11 mouse cellular contexts compared by ENCODE assay signal in the genomic region with DNA sequence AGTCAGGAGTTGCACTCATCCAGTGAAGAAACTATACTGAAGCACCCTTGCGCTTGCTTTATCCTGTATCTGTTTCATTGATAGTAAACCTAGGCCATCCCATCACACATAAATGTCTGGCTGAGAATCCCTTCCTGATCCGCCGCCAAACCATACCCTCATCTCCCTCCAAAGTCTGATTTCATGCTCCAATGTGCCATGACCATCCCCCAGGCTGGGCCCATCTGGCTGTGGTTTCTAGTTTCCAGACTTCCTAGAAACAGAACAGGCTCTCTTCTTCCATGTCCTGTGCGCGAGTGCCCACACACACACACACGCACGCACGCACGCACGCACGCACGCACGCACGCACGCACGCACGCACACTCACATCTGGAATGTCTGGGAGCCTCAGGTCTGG.
DNase-seq lines count a peak whose midpoint lies in the region; ATAC-seq and TF ChIP-seq lines count a peak whose summit lies in the region.
"Had no signal": no experiment of that assay in that cellular context is flagged by ENCODE, and none has a peak within 500 bp of the region (broad histone marks: within the 10 kb centered on the region; RNA-seq: fewer than 3 reads in every experiment).

No protein-coding gene starts in this region.

- H3K4me1 ChIP-seq in hindbrain, embryonic 12.5 days: peaks cover 3% of the 10 kb centered on the region
- H3K4me1 ChIP-seq in midbrain, embryonic 15.5 days: no peaks in the 10 kb centered on the region
- no peaks in the 10 kb centered on the region for H3K4me1 ChIP-seq in liver, postnatal 0 days (ENCODE audit: insufficient read depth)
- no peaks in the 10 kb centered on the region for H3K4me1 ChIP-seq in intestine, postnatal 0 days (replicated peaks; ENCODE audit: control insufficient read depth, insufficient read depth, low read length)
- H3K4me1 ChIP-seq: heart, embryonic 15.5 days; liver, embryonic 15.5 days had no signal

- H3K4me2 ChIP-seq in hindbrain, embryonic 12.5 days (replicated peaks): no peak overlapping the region
- no peak overlapping the region for H3K4me2 ChIP-seq in midbrain, embryonic 15.5 days
- H3K4me2 ChIP-seq in liver, postnatal 0 days (ENCODE audit: low read depth, low read length): no peak overlapping the region
- H3K4me2 ChIP-seq in intestine, postnatal 0 days (replicated peaks; ENCODE audit: low read depth): no peak overlapping the region
- H3K4me2 ChIP-seq: heart, embryonic 15.5 days; liver, embryonic 15.5 days had no signal

- no peak overlapping the region for H3K4me3 ChIP-seq in hindbrain, embryonic 12.5 days
- no peak overlapping the region for H3K4me3 ChIP-seq in midbrain, embryonic 15.5 days
- no peak overlapping the region for H3K4me3 ChIP-seq in liver, postnatal 0 days (ENCODE audit: low read depth, low read length)
- H3K4me3 ChIP-seq in intestine, postnatal 0 days (ENCODE audit: low read depth, low read length): no peak overlapping the region
- H3K4me3 ChIP-seq: heart, embryonic 15.5 days; liver, embryonic 15.5 days had no signal

- H3K36me3 ChIP-seq in hindbrain, embryonic 12.5 days: no peaks in the 10 kb centered on the region
- no peaks in the 10 kb centered on the region for H3K36me3 ChIP-seq in midbrain, embryonic 15.5 days (replicated peaks)
- no peaks in the 10 kb centered on the region for H3K36me3 ChIP-seq in liver, postnatal 0 days (replicated peaks; ENCODE audit: insufficient read depth, low read length)
- no peaks in the 10 kb centered on the region for H3K36me3 ChIP-seq in intestine, postnatal 0 days (ENCODE audit: control insufficient read depth, insufficient read depth)
- H3K36me3 ChIP-seq: G1E; heart, embryonic 15.5 days; liver, embryonic 15.5 days had no signal

- TF ChIP-seq CTCF in liver, postnatal 0 days (IDR thresholded peaks at IDR 0.05; ENCODE audit: low read depth): no peak
- no peak for TF ChIP-seq CTCF in intestine, postnatal 0 days (IDR thresholded peaks at IDR 0.05; ENCODE audit: low read depth)

- H3K9me3 ChIP-seq in hindbrain, embryonic 12.5 days (replicated peaks): no peaks in the 10 kb centered on the region
- no peaks in the 10 kb centered on the region for H3K9me3 ChIP-seq in midbrain, embryonic 15.5 days
- no peaks in the 10 kb centered on the region for H3K9me3 ChIP-seq in liver, postnatal 0 days (ENCODE audit: low read length)
- no peaks in the 10 kb centered on the region for H3K9me3 ChIP-seq in intestine, postnatal 0 days (ENCODE audit: control insufficient read depth)
- H3K9me3 ChIP-seq: heart, embryonic 15.5 days; liver, embryonic 15.5 days had no signal

- DNase-seq in layer of hippocampus, adult 11-12 months (ENCODE audit: low spot score): peak; percentile 41
- DNase-seq in layer of hippocampus, adult 9-10 months (ENCODE audit: low spot score): no peak
- peak; percentile 55 for DNase-seq in cerebellum, adult 8-10 months
- DNase-seq in liver, postnatal 0 days: no peak
- DNase-seq in liver: no peak

- peak overlapping the region; percentile 64 for H3K27ac ChIP-seq in hindbrain, embryonic 12.5 days
- H3K27ac ChIP-seq in midbrain, embryonic 15.5 days: peak overlapping the region; percentile 2; the same call in 1 of the 2 replicates
- no peak overlapping the region for H3K27ac ChIP-seq in liver, postnatal 0 days (ENCODE audit: low read depth)
- no peak overlapping the region for H3K27ac ChIP-seq in intestine, postnatal 0 days (ENCODE audit: low read depth, low read length)
- H3K27ac ChIP-seq: heart, embryonic 15.5 days; liver, embryonic 15.5 days had no signal

- WGBS in hindbrain, embryonic 12.5 days: 81% methylated on average over 17 of the region's 17 CpGs
- WGBS in midbrain, embryonic 15.5 days: 79% methylated on average over 17 of the region's 17 CpGs
- WGBS in liver, postnatal 0 days (ENCODE audit: insufficient replicate concordance): 87% methylated on average over 17 of the region's 17 CpGs
- WGBS in intestine, postnatal 0 days: 83% methylated on average over 17 of the region's 17 CpGs

- peak; percentile 72 for ATAC-seq in hindbrain, embryonic 12.5 days (ENCODE audit: low FRiP score)
- peak; percentile 65; the same call in 1 of the 2 replicates for ATAC-seq in midbrain, embryonic 15.5 days (replicated peaks)
- ATAC-seq in liver, postnatal 0 days: no peak
- no peak for ATAC-seq in intestine, postnatal 0 days

- no peak for TF ChIP-seq EP300 in liver, postnatal 0 days (IDR thresholded peaks at IDR 0.05; ENCODE audit: low read depth)

- H3K9ac ChIP-seq in hindbrain, embryonic 12.5 days: no peak overlapping the region
- H3K9ac ChIP-seq in midbrain, embryonic 15.5 days: no peak overlapping the region
- no peak overlapping the region for H3K9ac ChIP-seq in liver, postnatal 0 days (replicated peaks)
- H3K9ac ChIP-seq in intestine, postnatal 0 days (ENCODE audit: low read depth, low read length): no peak overlapping the region
- H3K9ac ChIP-seq: heart, embryonic 15.5 days; liver, embryonic 15.5 days had no signal

- no peaks in the 10 kb centered on the region for H3K27me3 ChIP-seq in hindbrain, embryonic 12.5 days
- no peaks in the 10 kb centered on the region for H3K27me3 ChIP-seq in midbrain, embryonic 15.5 days (replicated peaks)
- no peaks in the 10 kb centered on the region for H3K27me3 ChIP-seq in liver, postnatal 0 days (ENCODE audit: insufficient read depth, low read length)
- no peaks in the 10 kb centered on the region for H3K27me3 ChIP-seq in intestine, postnatal 0 days (replicated peaks; ENCODE audit: control insufficient read depth, insufficient read depth, low read length)
- H3K27me3 ChIP-seq: heart, embryonic 15.5 days; liver, embryonic 15.5 days had no signal

Comparison
In these comparisons a context has a peak if more than half of its experiments do, and no peak if none do; other contexts are left out.
1. DNase-seq: peak in layer of hippocampus, adult 11-12 months (single experiment) and cerebellum, adult 8-10 months (single experiment); none in layer of hippocampus, adult 9-10 months (single experiment), liver, postnatal 0 days (single experiment) and liver (single experiment).
2. ATAC-seq: peak in hindbrain, embryonic 12.5 days (single experiment) and midbrain, embryonic 15.5 days (single experiment); none in liver, postnatal 0 days (single experiment) and intestine, postnatal 0 days (single experiment).
3. H3K27ac ChIP-seq: peak in hindbrain, embryonic 12.5 days (single experiment) and midbrain, embryonic 15.5 days (single experiment); none in liver, postnatal 0 days (single experiment) and intestine, postnatal 0 days (single experiment).